Mouse (Mus musculus): ENCODE measurements around the gene Epn2.

DNA sequence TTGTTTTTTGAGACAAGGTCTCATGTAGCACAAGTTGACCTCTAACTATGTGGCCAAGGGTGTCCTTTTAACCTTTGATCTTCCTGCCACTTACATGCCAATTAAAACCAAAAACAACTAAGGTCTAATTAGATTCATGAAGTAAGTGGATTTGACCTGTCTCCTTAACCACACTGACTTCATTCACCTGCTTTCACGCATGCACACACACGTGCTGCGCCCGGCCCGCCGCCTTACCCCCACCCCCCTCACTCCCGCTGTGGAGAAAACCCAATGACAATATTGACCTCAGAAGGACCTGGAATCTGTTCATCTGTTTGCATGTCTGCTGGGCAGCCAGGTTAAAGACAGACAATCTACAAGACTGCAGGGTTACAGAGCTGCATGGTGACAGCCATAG lies 38.8 kb downstream of the Epn2 start:
- TF ChIP-seq POLR2A (IDR thresholded peaks at IDR 0.05; ENCODE audit: borderline replicate concordance, extremely low read depth, insufficient read depth, insufficient read length, poor library complexity, severe bottlenecking) (no peak), CTCF (IDR thresholded peaks at IDR 0.05; ENCODE audit: borderline replicate concordance, extremely low read depth, insufficient read depth, insufficient read length) (no peak)

Measured in brain, embryonic 14.5 days (tissue).